Mouse (Mus musculus): Measurements from ENCODE around the gene Cd33. TPM values are rescaled to one million over a fixed set of nuclear protein-coding genes. Genes with fewer than 3 reads are reported as not detected.

Gene Cd33
- total RNA-seq, 2 experiments from 2014 or later, result 0.62 to 0.82 TPM

DNA sequence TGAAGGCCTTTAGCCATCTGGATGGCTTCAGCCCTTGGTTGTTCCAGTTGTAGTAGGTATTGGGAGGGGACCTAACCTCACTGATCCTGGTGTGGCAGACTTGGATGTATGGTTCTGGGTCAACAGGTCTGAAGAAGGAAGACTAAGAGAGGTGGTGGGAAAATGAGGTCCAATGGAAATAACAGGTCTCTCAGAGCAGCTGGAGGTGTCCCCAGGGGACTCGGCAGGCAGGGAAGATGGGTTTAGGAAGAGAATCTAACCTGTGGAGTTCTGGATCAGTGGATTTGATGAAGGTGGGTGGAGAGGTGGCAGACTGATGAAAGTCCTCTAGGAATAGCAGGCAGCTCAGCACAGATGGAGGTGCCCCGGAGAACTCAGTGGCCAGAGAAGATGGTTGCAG, 21.5 kb downstream of the Cd33 start:
- intact Hi-C loops (cut with DNase I), result no loop called here

GRCm38 (mm10) chr7:43518341-43518740, 25.9 kb downstream of the Cd33 start:
- intact Hi-C loops (cut with DNase I), result no loop called here
- no peak for DNase-seq

More for the DNA sequence above, 21.5 kb downstream of the Cd33 start:
- no peak for DNase-seq

DNA sequence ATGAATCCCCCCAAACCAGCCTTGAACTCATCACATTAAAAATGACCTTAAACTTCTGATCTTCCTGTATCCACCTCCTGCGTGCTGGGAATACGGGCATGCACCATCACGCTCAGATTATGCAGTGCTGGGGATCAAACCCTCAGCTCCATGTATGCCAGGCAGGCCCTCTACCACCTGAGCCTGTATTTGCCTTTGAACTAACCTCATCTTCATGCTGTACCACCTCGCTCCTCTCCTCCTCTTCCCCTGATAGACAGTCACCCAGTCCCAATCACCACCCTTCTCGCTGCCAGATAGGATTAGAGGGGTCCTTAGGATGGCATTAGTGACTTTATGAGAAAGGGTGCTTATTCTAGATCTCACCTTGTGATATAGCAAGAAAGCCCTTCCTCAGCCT, 29.2 kb downstream of the Cd33 start:
- intact Hi-C loops (cut with DNase I), result no loop called here
- no peak for DNase-seq

DNA sequence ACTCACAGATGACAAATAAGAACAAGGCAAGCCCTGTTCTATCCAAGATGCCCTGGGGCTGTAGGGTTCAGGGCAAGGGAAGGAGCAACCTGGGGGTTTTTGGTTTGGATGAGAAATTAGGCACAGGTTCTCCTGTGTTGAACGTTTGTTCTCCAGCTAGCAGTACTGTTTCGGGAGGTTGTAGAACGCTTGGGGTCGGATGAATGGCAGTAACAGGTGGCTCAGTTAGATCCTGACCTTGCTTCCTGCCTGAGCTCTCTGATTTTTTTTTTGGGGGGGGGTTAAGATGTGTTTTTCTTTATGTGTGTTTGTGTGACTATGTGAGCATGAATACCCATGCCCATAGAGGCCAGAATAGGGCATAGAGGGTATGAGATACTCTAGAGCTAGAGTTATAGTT, 31.7 kb downstream of the Cd33 start:
- intact Hi-C loops (cut with DNase I), result no loop called here
- no peak for DNase-seq

DNA sequence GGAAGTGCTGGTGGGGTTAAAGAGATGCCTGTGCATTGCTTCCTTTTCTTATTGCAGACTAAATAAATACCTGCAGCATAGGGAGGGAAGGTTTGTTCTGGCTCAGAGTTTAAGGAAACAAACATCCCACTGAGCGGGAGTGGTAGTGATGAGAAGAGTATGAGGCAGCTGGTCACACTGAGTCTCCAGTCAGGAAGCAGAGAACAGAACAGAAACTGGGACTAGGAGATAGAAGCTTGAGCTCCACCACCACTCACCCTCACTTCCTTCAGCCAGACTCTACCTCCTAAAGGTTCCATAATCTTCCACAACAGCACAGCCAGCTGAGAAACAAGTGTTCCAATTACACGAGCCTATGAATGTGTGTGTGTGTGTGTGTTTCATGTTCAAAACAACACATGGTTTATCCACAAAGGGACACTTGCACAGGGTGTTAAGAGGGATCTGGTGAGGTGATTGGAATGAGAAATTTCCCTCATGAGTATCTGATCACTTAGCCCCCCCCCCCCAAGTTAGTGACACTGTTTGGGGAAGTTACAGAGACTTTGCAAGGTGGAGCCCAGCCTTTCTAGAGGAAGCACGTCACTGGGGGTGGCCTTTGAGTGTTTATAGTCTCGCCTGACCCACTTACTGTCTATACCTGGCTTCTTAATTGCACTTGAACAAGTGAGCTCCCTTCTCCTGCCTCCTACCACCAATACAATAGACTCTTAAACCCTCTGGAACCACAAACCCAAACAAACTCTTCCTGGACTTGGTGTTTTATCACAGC, 32.3 kb downstream of the Cd33 start:
- no peak for DNase-seq
- intact Hi-C loops (cut with DNase I), result no loop called here

DNA sequence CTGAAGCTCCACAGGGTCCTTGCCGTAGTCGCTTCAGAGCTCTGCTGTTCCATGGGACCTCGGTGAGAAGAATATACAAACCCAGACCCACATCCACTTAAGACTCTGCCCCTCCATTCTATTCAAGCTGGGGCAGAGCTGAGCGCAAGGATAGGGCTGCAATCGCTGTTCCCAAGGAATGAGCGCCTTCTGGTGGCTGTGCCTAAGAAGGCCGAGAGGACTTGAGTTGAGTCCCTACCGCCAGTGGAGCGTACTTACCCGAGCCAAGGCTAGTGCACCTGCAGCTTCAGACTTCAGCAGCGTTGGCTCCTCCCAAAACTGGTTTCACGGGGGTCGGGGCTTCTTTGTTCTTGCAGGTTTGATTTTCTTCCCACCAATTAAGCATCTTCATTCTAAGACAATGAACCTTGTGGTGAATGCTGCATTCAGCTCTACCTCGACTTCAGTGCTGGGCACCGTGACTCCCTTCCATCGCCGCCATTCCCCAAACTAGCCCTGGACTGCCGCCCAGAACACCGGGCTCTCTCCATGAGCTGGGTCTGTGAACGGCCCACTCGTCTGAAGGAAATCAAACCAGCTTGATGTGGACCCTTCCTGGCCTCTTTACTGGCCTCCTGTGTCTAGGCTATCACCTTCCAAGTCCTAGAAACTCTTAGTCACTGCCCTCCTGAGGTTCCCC, 48.7 kb downstream of the Cd33 start:
- intact Hi-C loops (cut with DNase I), result no loop called here
- DNase-seq, result no peak

DNA sequence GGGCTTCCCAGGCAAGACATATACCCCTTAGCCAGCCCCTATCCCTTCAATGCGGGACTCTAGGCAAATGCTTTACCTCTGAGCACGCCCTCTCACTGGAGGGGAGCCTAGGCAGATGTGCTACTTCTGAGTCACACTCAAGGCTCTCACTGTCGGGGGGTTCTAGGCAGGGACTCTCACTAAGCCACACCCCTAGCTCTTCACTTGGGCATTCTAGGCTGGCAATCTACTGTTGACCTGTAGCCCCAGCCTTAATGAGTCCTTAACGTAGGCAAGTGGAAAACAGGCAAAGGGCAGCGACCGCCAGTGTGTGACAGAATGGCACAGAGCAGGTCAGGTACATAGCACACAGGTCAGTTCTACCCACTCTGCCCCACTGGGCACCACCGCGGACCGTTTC, 53.4 kb downstream of the Cd33 start:
- no peak for DNase-seq
- intact Hi-C loops (cut with DNase I), result no loop called here

GRCm38 (mm10) chr7:43490182-43490584, 54.0 kb downstream of the Cd33 start:
- intact Hi-C loops (cut with DNase I), result no loop called here
- DNase-seq, result peak in 1 of 2 experiments; percentile 17

DNA sequence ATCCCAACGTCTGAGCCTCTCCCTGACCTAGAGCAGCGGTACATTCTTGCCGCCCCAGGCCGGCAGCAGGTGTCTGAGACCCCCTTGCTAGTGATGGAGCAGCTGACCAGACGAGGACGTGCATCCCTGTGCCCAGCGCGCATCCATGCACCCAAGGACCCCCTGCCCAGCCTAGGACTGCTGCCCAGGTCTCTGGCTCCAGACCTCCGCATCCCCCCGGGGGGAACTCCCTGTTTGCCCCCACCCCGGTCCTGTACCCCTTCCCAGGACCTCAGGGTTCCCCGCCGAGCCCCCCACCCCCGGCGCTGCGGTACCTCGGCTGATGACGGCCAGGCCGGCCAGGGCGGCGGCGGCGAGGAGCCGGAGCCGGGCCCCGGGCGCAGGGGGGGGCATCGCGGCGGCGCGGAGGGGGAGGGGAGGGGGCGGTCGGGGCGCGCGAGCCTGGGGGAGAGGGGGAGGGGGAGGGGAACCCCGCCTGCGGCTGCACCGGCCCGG, 54.5 kb downstream of the Cd33 start, which contains the start of gene Iglon5:
Gene Iglon5, minus strand, starts transcription at position 445 of the 495 bp plus-strand sequence.
- no peak for DNase-seq
- intact Hi-C loops (cut with DNase I), result no loop called here

- intact Hi-C loops (cut with DNase I), result no loop called here
- DNase-seq, result no peak
These were observed 55.6 kb downstream of the Cd33 start for GRCm38 (mm10) chr7:43488646-43489045.

- intact Hi-C loops (cut with DNase I), result no loop called here
- DNase-seq, result no peak
These were observed 61.0 kb downstream of the Cd33 start for GRCm38 (mm10) chr7:43483236-43483635.

GRCm38 (mm10) chr7:43482090-43482716, 62.0 kb downstream of the Cd33 start:
- intact Hi-C loops (cut with DNase I), result no loop called here
- no peak for DNase-seq

- no peak for DNase-seq
- intact Hi-C loops (cut with DNase I), result no loop called here
These were observed 63.0 kb downstream of the Cd33 start for GRCm38 (mm10) chr7:43481191-43481590.

DNA sequence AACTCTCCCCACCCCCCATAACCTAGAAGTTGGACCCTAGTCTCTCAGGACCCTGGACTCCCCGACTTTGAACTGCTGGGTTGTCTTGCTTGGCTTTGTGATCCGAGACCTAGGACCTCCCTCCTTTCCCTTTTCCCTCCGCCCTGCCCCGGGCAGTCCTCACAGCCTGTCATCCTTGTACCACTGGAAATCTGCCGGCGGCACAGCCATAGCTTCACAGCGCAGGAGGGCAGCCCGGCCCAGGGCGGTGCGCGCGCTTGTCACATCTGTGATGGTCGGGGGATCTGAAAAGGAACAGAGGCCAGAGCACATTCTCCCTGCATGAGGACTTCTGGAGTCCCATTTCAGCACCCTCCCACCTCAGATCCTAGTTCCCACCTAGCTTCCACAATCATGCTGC, 67.9 kb downstream of the Cd33 start:
- intact Hi-C loops (cut with DNase I), result no loop called here
- DNase-seq, result no peak

GRCm38 (mm10) chr7:43475706-43476105, 68.5 kb downstream of the Cd33 start:
- intact Hi-C loops (cut with DNase I), result no loop called here
- no peak for DNase-seq

Other genes with a start within 250 kb of the Cd33 start
- gene Zfp715, start 231.1 kb downstream of the Cd33 start, total RNA-seq (2021), result 1 to 10 TPM; 6.8 to 8.4 TPM
- not detected for gene Siglecf, start 193.1 kb downstream of the Cd33 start, total RNA-seq (2021)
- gene Siglecg, start 136.2 kb downstream of the Cd33 start, total RNA-seq (2021), result under 1 TPM in 1 of 2 experiments, not detected in 1; 0.08 TPM
- gene Lim2, start 116.8 kb downstream of the Cd33 start, total RNA-seq (2021), result not detected
- gene Nkg7, start 107.4 kb downstream of the Cd33 start, total RNA-seq (2021), result not detected
- gene Cldnd2, start 103.6 kb downstream of the Cd33 start, total RNA-seq (2021), result not detected
- 100 to 1,000 TPM; 264 to 310 TPM for gene Etfb, start 100.3 kb downstream of the Cd33 start, total RNA-seq (2021)
- under 1 TPM in 1 of 2 experiments, not detected in 1; 0.79 TPM for gene Gm45233, start 100.3 kb downstream of the Cd33 start, total RNA-seq (2021)
- gene Vsig10l, start 81.3 kb downstream of the Cd33 start, total RNA-seq (2021), result 1 to 10 TPM; 1.7 TPM
- under 1 TPM; 0.23 to 0.27 TPM for gene Iglon5, start 54.4 kb downstream of the Cd33 start, total RNA-seq (2021)
- gene 4931406B18Rik, start 38.5 kb downstream of the Cd33 start, total RNA-seq (2021), result not detected
- under 1 TPM; 0.26 to 0.52 TPM for gene Zfp658, start 17.8 kb upstream of the Cd33 start, total RNA-seq (2021)
- 1 to 10 TPM; 3.0 to 4.4 TPM for gene Zfp719, start 35.2 kb upstream of the Cd33 start, total RNA-seq (2021)
- gene Zfp819, start 62.7 kb upstream of the Cd33 start, total RNA-seq (2021), result not detected
- gene Ceacam18, start 90.3 kb upstream of the Cd33 start, total RNA-seq (2021), result not detected
- under 1 TPM; 0.13 to 0.89 TPM for gene Siglece, start 115.7 kb upstream of the Cd33 start, total RNA-seq (2021)
- 1 to 10 TPM; 2.3 TPM for gene Ctu1, start 127.6 kb upstream of the Cd33 start, total RNA-seq (2021)
- not detected for gene Klk14, start 146.0 kb upstream of the Cd33 start, total RNA-seq (2021)
- gene Klk13, start 168.1 kb upstream of the Cd33 start, total RNA-seq (2021), result not detected
- gene Klk12, start 224.5 kb upstream of the Cd33 start, total RNA-seq (2021), result not detected
- under 1 TPM in 1 of 2 experiments, not detected in 1; 0.20 TPM for gene Klk11, start 230.2 kb upstream of the Cd33 start, total RNA-seq (2021)
- gene Klk10, start 236.6 kb upstream of the Cd33 start, total RNA-seq (2021), result not detected
- gene Klk9, start 247.5 kb upstream of the Cd33 start, total RNA-seq (2021), result not detected

All from gastrocnemius, postnatal 36 days (tissue).